Mouse (Mus musculus) kidney, adult 2 months (tissue): ENCODE data around the gene Cacna1g.

ENCODE experiments used
- CTCF ChIP-seq: fragments of 200-500 bp; conservative IDR thresholded peaks from 2 replicates; pipeline ENCODE4 v1.5.1; 2011; ENCODE audit warnings: low read depth, mild to moderate bottlenecking, control low read depth, low read length, moderate library complexity, mixed read lengths; ENCODE audit not compliant: insufficient read depth, insufficient read length
- POLR2A ChIP-seq: fragments of 200-500 bp; IDR thresholded peaks from one replicate; pipeline ENCODE4 v1.6.1; 2011; ENCODE audit warnings: low read depth, low read length, control low read depth

- no peak for TF ChIP-seq CTCF
- TF ChIP-seq POLR2A: no peak
Observed at GRCm38 (mm10) chr11:94474544-94474910, 529 bp upstream of the Cacna1g start.
